Mouse (Mus musculus): ENCODE results near the gene Atp1b2.

DNA sequence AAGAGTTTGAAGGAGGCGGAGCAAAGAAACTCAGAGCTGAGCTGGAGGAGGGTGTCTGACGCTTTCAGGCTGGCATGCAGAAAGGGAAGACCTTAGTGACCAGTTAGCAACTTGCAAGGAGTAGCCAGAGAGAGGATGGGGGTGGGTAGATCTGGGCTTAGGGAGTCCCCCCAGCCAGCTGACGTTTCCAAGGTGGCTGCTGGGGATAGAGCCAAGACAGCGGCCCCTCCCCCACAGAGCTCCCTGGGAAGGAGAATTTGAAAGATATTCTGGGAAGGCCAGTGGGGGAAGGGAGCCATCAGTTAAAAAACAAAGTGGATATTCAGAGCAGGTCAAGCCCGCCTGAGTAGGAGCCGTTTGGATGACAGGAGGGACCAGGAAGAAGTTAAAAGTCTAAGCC lies 5.6 kb downstream of the Atp1b2 start:
- TF ChIP-seq CTCF (IDR thresholded peaks at IDR 0.05; ENCODE audit: low read depth, low read length) = no peak
- TF ChIP-seq POLR2A (IDR thresholded peaks at IDR 0.05; ENCODE audit: borderline replicate concordance, low read depth, low read length) = no peak

Measured in bone marrow macrophage, adult 2 months (primary cell).